Comparison of ENCODE assay signal across 27 mouse cellular contexts in the genomic region with DNA sequence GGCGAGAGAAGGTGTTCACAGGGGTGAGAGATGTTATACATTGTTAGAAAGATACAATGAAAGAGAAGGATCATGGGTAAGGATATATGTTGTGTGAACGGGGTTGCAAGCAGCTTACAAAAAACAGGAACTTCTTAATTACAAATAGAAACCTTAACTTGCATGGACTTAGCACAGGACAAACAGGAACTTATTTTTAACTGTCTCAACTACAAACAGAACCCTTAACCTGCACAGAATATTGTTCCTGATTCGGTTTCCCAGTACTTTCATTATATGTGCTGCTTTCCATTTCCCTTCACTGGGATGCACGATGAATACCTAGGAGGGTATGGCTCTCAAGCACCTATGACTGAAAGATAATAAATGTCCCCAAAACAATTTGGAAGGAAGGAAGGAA. TPM values are rescaled to one million over a fixed set of nuclear protein-coding genes. Genes with fewer than 3 reads are reported as not detected.
A peak's percentile ranks its signal among the peaks of the same experiment; 100 is the strongest.
DNase-seq lines count a peak whose midpoint lies in the region; ATAC-seq and TF ChIP-seq lines count a peak whose summit lies in the region.
"Had no signal": no experiment of that assay in that cellular context is flagged by ENCODE, and none has a peak within 500 bp of the region (broad histone marks: within the 10 kb centered on the region; RNA-seq: fewer than 3 reads in every experiment).

No protein-coding gene starts in this region.

- no peak overlapping the region for H3K4me3 ChIP-seq in bone marrow macrophage, adult 2 months (ENCODE audit: insufficient read depth, low read length)
- no peak overlapping the region for H3K4me3 ChIP-seq in layer of hippocampus, adult 2 months
- H3K4me3 ChIP-seq: embryonic facial prominence, embryonic 13.5 days; embryonic facial prominence, embryonic 15.5 days; erythroblast, embryonic 14.5 days; forebrain, embryonic 10.5 days; forebrain, embryonic 12.5 days had no signal

- no peak for TF ChIP-seq CTCF in bone marrow macrophage, adult 2 months (IDR thresholded peaks at IDR 0.05; ENCODE audit: low read depth, low read length)
- no peak for TF ChIP-seq CTCF in layer of hippocampus, adult 2 months (conservative IDR thresholded peaks at IDR 0.05)

- no peak for DNase-seq in thymus, postnatal 0 days (ENCODE audit: low spot score)
- no peak for DNase-seq in layer of hippocampus, adult 2 months (ENCODE audit: low spot score in 2 of 2)
- DNase-seq in layer of hippocampus, adult 9-10 months (ENCODE audit: low spot score), result no peak
- no peak for DNase-seq in MN1 (ENCODE audit: low spot score)
- DNase-seq: adrenal gland, adult 2 months; adrenal gland, postnatal 10 days; adrenal gland, postnatal 25 days; cerebellum, adult 11-12 months; cerebellum, adult 2 months; cerebellum, adult 9-10 months; cerebellum, postnatal 10 days; cerebellum, postnatal 25 days; embryo, embryonic 11 days; forebrain, postnatal 0 days had no signal

- 0 out of 2 replicates have a peak overlapping the region, but pooled peaks have one; percentile 28 for H3K27ac ChIP-seq in bone marrow macrophage, adult 2 months (ENCODE audit: insufficient read depth, low read depth, low read length)
- no peak overlapping the region for H3K27ac ChIP-seq in layer of hippocampus, adult 2 months
- H3K27ac ChIP-seq: embryonic facial prominence, embryonic 13.5 days; embryonic facial prominence, embryonic 15.5 days; forebrain, embryonic 10.5 days; forebrain, embryonic 12.5 days had no signal

- H3K4me1 ChIP-seq in bone marrow macrophage, adult 2 months (ENCODE audit: control insufficient read depth, insufficient read depth, low read length), result peaks cover 11% of the 10 kb centered on the region
- H3K4me1 ChIP-seq: forebrain, embryonic 10.5 days; forebrain, embryonic 12.5 days had no signal

- peak; percentile 83 for ATAC-seq in granulocyte monocyte progenitor cell, adult 5-6 weeks (replicated peaks; ENCODE audit: poor library complexity, severe bottlenecking)
- peak; percentile 48 for ATAC-seq in megakaryocyte progenitor cell, adult 5-6 weeks (replicated peaks; ENCODE audit: poor library complexity)
- ATAC-seq: forebrain, embryonic 14.5 days; forebrain, postnatal 0 days had no signal

- no peak for TF ChIP-seq POLR2A in bone marrow macrophage, adult 2 months (IDR thresholded peaks at IDR 0.05; ENCODE audit: borderline replicate concordance, low read depth, low read length)

RNA-seq across cellular contexts. Expression of a gene that starts 21.8 kb away (rescaled TPM):
- polyA plus RNA-seq in bone marrow macrophage, adult 2 months (2012; ENCODE audit: insufficient read depth, insufficient read length, missing spikeins), result 163 and 182 TPM in 2 replicates
- total RNA-seq in granulocyte monocyte progenitor cell, adult 5-6 weeks (2014; fragmentation: Nextera tagmentation), result 65.1 and 77.0 TPM in 2 replicates
- 101 and 110 TPM in 2 replicates for total RNA-seq in granulocyte monocyte progenitor cell, adult 5-6 weeks (2017)
- 25.9 and 38.2 TPM in 2 replicates for total RNA-seq in megakaryocyte progenitor cell, adult 5-6 weeks (2015)
- 113 and 122 TPM in 2 replicates for total RNA-seq in megakaryocyte progenitor cell, adult 5-6 weeks (2017)
- polyA plus RNA-seq in thymus, postnatal 0 days (2015; fragmentation: Nextera tagmentation; extraction: Ambion mirVana), result 68.2 and 72.6 TPM in 2 replicates
- 1 to 10 TPM; 2.0 to 4.8 TPM for total RNA-seq in layer of hippocampus, adult 2 months (2021)

RNA-seq across cellular contexts. Expression of a gene that starts 26.3 kb away (rescaled TPM):
- polyA plus RNA-seq in bone marrow macrophage, adult 2 months (2012; ENCODE audit: insufficient read depth, insufficient read length, missing spikeins), result 36.9 and 41.2 TPM in 2 replicates
- 39.2 and 40.8 TPM in 2 replicates for total RNA-seq in granulocyte monocyte progenitor cell, adult 5-6 weeks (2014; fragmentation: Nextera tagmentation)
- 41.6 and 61.7 TPM in 2 replicates for total RNA-seq in granulocyte monocyte progenitor cell, adult 5-6 weeks (2017)
- 52.7 and 60.6 TPM in 2 replicates for total RNA-seq in megakaryocyte progenitor cell, adult 5-6 weeks (2015)
- 38.8 and 42.1 TPM in 2 replicates for total RNA-seq in megakaryocyte progenitor cell, adult 5-6 weeks (2017)
- polyA plus RNA-seq in thymus, postnatal 0 days (2015; fragmentation: Nextera tagmentation; extraction: Ambion mirVana), result 104 and 110 TPM in 2 replicates
- total RNA-seq in layer of hippocampus, adult 2 months (2021), result 10 to 100 TPM; 91.8 to 92.3 TPM

RNA-seq across cellular contexts. Expression of a gene that starts 57.6 kb away (rescaled TPM):
- polyA plus RNA-seq in bone marrow macrophage, adult 2 months (2012; ENCODE audit: insufficient read depth, insufficient read length, missing spikeins), result not detected in 2 replicates
- not detected in 2 replicates for total RNA-seq in granulocyte monocyte progenitor cell, adult 5-6 weeks (2014; fragmentation: Nextera tagmentation)
- total RNA-seq in granulocyte monocyte progenitor cell, adult 5-6 weeks (2017), result not detected in 2 replicates
- total RNA-seq in megakaryocyte progenitor cell, adult 5-6 weeks (2015), result not detected in 2 replicates
- not detected in 2 replicates for total RNA-seq in megakaryocyte progenitor cell, adult 5-6 weeks (2017)
- not detected in 2 replicates for polyA plus RNA-seq in thymus, postnatal 0 days (2015; fragmentation: Nextera tagmentation; extraction: Ambion mirVana)
- not detected for total RNA-seq in layer of hippocampus, adult 2 months (2021)
- total RNA-seq: adrenal gland, adult 2 months; adrenal gland, postnatal 10 days; adrenal gland, postnatal 25 days; adrenal gland, postnatal 4 days; ES-E14; forebrain, postnatal 0 days had no signal
- polyA plus RNA-seq: adrenal gland, adult 2 months; C2C12; cerebellum, adult 2 months; embryonic facial prominence, embryonic 11.5 days; embryonic facial prominence, embryonic 13.5 days; embryonic facial prominence, embryonic 15.5 days; erythroblast, embryonic 14.5 days; forebrain, embryonic 10.5 days; forebrain, embryonic 12.5 days; forebrain, embryonic 14.5 days; forebrain, postnatal 0 days had no signal

Comparison
In these comparisons a context has a peak if more than half of its experiments do, and no peak if none do; other contexts are left out.
1. RNA of a gene that starts 21.8 kb away (total RNA-seq): 25.9 to 122 TPM in megakaryocyte progenitor cell, adult 5-6 weeks and 65.1 to 110 TPM in granulocyte monocyte progenitor cell, adult 5-6 weeks; 2.0 to 4.8 TPM in layer of hippocampus, adult 2 months; every median in the first group is over 4 times any median in the second.